Mouse (Mus musculus): ENCODE data around the gene Hoxa11.

The Hoxa11 gene

DNA sequence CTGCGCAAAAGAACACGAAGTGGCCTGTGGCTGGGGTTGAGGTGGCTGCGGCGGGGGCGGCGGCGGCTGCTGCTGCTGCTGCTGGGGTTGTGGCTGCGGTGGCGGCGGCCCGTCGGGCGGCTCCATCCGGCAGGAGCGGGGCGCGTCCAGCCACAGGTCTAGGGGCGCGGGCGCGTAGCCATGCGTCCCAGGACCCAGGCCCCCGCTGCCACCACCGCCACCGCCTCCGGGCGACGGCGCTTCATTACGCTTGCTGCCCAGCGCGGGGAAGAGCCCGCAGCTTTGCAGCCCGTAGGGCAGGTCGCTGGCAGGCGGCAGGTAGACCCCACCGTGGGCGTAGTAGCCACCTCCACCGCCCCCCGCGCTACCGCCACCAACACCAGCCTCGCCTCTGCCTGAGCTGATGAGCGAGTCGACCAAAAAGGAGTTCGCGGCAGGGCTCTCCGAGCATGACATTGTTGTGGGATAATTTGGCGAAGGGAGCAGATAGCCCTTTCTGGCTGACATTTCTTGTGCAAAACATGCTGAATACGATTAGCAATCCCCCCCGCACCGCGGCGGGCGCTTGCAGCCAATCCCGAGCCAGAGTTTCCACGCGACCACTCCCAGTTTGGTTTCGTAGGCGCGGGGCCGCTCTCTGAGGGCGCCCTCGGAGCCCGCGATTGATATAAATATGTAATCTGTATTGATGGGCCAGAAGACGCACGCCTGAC is 11.0 kb downstream of the Hoxa11 start:
- in situ Hi-C loops (cut with MboI, MseI) = no loop called here

DNA sequence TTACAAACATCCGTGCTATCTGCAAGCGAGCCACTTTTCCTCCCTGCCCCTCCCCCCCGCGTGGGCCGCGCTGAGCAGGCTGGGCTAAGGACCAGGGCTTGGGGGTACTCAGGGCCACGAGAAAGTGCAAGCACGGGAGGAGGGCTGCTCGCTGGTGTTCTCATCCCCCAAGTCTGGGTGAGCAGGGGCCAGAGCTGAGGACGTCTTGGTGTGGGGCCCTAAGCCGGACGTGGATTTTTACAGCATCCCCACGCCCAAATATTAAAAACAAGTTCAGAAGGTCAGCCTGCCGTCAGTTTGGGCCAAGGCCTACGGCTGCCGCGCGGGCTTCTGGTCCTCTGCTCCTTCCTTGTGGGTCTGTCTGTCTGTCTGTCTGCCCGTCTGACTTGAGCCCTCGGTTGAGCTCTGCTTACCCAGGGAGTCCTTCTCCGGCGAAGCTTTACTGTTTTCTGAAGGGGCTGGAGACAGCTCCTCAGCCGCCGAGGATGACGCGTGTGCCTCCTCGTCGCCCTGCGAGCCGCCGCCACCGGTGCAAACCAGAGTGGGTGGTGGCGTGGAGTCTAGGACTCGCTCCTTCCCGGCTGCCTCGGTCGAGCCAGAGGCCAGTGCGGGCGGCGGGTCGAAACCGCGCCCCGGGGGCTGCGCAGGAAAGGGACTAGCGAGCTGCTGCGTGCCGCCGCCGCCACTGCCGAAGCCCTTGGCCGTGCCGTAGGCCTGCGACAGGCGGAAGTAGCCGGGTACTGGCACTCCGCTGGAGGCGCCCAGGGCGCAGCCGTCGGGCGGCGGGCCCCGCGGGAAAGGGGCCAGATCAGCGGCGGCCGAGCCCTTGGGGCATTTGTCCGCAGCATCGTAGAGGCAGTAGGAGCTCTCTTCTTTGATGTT is 11.8 kb downstream of the Hoxa11 start:
- in situ Hi-C loops (cut with MboI, MseI) = no loop called here

DNA sequence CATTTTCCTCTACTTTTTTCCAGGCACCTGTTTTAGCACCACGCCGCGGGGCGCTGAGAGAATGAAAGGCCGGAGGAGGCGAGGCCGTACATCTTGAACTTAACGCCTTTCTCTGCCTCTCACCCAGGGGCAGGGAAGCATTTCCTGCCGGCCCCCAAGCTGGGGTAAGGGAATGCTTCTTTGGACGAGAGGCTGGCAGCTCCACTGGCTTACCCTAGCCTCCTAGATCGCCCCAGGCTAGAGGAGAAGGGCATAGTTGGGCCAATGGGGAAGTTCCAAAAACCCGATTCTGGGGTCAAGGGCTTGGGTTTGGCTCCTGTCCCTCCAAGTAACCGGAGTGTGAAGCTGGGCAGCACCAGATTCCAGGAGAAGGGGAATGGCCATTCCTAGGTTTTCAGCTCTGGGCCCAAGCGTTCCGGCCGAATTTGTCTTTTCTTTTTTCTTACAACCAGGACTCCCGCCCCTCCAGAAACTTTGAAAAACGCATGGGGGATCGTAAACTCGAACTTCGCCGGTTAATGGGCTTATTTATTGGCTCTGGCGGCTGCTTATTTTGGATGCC is 12.5 kb downstream of the Hoxa11 start:
- in situ Hi-C loops (cut with MboI, MseI) = no loop called here

DNA sequence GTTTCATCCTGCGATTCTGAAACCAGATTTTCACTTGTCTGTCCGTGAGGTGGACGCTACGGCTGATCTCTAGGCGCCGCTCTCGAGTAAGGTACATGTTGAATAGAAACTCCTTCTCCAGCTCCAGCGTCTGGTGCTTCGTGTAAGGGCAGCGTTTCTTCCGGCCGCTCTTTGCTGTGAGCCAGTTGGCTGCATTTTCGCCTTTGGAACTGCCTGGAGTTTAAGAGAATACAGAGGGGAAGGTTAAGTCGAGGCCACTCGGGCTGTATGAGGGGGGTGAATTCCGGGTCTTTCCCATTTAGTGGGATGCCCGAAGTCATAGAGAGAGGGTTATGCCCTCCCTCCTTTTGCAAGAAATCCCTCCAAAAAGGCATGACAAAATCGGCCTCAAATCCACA is 13.0 kb downstream of the Hoxa11 start:
- in situ Hi-C loops (cut with MboI, MseI) = no loop called here

DNA sequence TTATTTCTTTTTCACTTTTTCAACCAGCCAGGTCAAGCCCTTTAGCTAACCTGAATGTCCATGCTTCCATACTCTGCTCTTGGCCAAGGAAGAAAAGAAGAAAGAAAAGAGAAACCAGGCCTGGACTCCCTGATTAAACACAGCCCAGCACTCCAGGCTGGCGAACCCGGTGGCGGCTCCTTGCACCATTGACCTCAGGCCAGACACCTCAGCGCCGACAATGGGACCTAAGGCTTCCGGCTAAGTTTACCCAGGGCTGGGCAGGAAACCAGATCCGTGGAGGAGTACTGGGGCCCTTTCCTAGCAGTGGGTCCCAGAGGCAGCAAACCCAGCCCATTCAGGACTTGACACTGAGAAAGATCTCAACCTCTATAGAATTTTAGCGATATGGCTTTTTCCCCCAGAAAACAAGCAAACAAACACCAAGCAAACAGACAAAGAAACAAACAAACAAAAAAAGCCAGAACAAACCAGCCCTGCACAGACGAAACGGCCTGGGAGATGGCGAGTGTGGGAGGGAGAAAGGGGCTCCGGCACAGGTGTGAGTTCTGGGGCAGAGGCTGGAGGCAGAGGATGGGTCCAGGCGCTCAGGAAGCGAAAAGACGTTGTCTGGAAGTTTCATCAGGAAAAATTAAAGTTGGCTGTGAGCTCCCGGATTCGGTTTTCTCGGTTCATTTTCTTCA is 13.6 kb downstream of the Hoxa11 start:
- in situ Hi-C loops (cut with MboI, MseI) = no loop called here

DNA sequence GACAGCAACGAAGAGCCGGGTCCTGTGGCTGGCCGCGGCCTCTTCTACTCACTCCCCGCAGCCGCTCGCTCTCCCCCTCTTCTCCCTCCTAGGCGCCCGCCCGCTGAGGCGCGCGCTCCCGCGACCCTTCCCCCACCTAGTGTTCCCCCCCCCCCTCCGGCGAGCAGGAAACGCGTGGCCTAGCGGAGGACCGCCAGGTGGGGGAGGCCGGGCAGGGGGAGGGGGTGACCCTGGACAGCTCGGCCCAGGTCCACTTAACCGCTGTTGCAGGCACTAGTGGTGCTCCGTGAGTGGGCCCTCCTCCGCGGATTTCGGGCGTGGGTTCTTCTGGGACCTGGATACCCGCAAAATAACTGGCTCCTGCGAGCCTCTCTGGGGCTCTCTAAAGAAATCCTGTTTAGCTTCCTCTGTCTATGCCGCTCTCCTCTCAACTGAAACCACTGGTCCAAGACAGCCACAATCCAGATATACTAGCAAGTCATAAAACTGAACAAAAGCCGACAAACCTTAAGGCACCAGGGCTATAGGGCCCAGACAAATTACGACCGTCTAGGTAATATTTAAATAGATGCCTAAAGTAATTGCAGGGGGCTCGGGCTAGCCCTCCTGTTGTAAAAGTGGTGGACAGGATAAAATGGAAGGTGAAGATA is 15.0 kb downstream of the Hoxa11 start, which contains the start of gene Hoxa9:
Gene Hoxa9 (minus strand): TSS at position 574 of the 650 bp plus-strand sequence.
- in situ Hi-C loops (cut with MboI, MseI) = no loop called here

DNA sequence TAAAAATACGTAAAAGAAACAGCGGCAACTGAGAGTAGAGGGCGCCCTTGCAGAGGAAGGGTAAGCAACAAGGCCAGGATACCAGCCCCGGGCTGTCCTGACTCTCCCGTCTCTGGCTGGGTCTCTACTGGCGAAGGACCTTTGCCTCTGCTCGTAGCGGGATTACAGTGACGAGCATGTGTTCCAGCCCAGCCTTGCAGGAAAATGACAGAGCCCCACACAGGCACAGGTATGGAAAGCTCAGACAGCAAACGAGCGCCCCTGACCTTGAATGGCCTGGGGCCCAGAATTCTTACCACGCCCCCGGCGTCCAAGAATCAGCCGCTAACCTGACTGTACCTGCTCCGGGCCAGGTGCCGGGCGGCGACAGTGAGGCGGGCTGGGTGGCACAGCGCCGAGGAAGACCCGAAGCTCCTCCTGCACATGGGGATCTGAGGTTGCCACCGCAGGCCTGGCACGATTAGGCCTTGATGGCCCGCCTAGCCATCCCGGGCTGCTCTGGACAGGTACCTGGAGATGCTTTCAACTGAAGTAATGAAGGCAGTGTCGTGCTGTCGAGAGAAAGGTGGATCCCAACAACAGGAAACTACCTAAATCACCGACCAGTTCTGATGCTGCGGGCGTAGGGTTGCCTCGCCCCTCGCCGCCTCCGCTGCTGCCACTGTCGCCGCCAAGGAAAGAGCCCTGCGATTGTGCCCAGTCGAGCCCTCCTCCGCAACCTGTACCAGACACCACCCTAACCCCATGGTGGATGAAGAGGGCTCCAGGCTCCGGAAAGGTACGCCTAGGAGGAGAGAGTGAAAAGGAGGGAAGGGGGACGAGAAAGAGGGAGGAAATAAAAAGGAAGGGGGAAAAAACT is 15.8 kb downstream of the Hoxa11 start:
- in situ Hi-C loops (cut with MboI, MseI) = loop anchor here (10.0 kb wide), 6 partner anchors 385 to 1055 kb away; no protein-coding TSS in a partner anchor

DNA sequence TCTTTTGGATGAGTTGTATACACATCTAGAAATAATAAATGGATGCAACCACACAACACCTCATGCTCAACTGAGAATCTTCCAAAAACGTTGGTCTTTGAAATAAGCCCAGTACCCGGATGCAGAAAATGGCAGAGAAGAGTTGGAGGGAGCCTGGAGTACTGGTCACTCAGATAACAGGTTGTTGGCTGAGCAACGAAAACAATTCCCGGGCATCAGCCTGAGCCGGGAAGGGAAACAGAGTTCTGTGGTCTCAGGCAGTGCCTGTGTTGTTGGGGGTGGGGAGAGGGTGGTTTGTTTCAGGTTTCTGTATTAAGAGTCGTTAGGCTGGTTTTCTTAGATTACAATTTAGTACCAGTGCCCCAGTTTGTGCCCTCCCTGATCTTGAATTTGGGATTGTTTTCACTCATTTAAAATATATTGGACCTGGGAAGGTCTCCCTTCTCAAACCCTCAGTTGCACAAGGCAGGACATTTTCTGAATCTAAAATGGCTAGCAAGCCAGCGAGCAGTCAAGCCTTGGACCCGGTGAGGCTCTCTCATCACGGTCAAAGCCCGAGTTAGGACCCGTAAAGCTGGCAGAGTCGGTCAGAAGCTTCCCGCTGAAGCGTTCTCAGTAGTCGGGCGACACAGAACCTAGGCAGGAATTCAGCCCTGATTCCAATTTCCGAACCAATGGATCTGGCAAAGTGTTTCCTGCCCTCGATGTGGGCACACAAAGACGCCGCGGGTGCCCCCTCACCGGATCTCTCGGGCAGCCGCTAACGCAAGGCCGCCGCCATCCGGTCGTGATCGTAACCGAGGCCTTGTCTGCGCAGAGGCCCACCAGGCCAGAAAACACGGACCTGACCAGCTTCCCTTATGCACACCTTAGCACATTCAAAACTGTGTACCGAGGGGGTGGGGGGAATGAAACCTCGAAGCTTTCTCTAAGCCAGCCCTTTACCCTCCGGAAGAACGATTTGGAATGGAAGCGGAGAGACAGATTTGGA is 16.8 kb downstream of the Hoxa11 start:
- in situ Hi-C loops (cut with MboI, MseI) = loop anchor here (10.0 kb wide), 6 partner anchors 384 to 1054 kb away; no protein-coding TSS in a partner anchor

DNA sequence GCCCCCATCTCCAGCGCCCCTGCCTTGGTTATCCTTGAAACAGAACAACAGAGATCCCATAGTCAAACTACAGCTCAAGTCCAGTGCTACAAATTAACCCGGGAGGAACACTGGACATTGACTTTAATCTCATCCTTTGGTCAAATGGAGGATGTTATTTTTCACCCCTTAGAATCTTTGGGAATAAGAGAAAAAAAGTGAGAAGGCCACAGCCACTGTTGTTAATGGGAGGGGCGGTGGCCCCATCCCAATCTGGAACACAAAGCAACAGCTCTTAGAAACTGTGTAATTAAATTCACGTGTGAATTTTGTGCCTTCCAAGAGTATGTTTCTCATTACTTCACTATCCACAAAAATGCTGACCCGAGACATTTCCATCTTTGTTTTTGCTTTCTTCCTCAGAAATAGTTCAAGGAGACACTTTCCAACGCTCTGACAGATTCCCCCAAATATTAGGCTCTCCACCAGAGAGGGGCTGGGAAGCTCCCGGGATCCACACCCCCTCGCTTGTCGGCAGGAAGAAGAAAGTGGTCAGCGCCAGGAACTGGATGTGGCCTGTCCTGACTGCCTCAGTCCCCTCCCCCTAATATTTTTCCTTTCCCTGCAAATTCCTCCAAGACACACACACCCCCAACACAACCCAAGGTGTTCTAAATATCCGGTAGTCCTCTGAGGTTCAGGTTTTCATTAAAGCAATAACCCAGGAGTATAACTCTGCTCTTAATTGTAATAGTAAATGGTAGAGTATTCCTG is 18.0 kb downstream of the Hoxa11 start:
- in situ Hi-C loops (cut with MboI, MseI) = loop anchor here (10.0 kb wide), 6 partner anchors 383 to 1053 kb away; no protein-coding TSS in a partner anchor

DNA sequence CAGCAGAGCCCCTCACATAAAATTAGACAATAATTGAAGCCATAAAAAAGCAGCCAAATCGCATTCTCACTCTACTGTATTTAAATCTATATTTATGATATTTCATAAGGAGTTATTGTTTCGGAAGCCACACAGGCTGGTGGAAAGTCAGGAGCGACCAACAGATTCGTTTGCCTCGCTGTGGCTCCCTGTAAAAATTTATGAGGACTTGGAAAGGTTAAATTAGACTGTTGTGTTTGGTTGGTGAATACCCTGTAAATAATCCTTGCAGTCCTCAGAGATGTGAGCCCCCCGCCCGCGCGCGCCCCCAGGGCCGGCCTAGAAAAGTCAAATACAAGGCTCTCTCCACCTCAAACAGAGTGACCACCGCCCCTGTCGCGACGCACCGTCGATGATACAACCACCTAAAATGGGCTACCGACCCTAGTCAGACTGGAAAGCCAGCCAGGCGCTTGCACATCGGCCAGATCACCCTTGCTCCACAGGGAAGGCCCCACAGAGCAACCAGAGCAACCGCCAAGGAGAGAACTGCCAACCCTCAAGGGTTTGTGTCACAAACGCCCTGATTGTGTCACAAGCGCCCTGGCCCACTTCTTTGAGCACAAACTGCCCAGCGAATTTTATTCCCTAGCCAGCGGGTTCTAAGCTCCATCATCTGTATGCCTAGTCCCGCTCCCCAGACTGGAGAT is 18.9 kb downstream of the Hoxa11 start:
- in situ Hi-C loops (cut with MboI, MseI) = loop anchor here (10.0 kb wide), 6 partner anchors 382 to 1052 kb away; no protein-coding TSS in a partner anchor

DNA sequence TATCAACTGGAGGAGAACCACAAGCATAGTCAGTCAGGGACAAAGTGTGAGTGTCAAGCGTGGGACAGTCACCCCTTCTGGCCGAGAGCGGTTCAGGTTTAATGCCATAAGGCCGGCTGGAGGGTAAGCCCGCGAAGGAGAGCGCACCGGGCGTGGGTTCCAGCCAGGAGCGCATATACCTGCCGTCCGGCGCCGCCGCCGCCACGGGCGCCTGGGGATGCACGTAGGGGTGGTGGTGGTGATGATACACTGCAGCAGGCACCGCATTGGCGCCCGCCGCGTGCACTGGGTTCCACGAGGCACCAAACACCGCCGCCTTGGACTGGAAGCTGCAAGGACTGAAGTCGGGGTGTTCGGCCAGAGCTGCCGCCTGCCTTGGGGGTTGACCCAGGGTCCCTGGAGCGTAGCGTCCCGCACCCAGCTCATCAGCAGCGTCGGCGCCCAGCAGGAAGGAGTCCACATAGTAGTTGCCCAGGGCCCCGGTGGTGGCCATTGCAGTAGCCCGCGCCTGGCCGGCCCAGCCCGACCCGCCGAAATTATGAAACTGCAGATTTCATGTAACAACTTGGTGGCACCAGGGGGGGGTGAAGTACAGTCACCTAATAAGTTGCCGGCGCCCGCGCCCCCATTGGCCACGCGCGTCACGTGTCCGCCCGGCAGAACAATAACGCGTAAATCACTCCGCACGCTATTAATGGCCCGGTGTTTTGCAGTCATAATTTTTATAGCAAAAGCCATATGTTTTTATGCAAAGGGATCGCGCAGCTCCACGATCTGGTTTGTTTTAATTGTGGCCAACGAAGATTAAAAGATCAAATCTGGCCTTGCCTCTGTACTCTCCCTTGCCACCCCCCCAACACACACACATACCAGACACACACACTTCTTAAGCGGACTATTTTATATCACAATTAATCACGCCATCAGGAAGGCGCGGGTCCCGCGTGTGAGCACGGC is 19.7 kb downstream of the Hoxa11 start:
- in situ Hi-C loops (cut with MboI, MseI) = loop anchor here (10.0 kb wide), 6 partner anchors 381 to 1051 kb away; no protein-coding TSS in a partner anchor

DNA sequence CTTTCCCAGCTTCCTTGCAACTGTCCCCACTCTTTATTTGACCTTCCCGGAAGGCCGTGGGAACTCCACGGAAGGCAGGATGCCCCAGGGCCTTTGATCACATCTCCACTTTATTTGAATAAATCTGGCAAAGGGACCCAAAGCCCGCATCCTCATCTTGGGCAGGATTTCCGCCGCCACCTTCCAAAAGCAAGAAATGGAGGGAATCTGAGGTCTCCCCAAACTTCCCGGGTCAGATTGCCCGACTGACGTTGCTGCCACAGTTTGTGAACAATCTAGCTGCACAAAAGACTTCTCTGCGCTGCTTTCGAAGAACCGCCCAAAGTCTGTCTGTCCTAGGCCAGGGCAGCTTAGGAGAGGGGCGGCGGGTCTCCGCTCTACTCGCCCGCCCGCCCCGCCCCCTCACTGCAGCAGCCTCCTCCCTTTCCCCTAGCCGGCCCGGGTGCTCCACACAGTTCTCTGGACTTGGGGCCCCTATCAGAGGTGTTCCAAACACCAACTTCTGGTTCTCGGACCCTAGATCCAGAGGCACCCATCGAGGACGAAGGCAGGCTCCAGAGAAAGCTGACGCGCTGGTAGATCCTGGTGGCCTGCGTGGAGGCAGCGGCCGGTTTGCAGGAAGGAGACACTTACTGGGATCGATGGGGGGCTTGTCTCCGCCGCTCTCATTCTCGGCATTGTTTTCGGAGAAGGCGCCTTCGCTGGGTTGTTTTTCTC is 20.6 kb downstream of the Hoxa11 start:
- in situ Hi-C loops (cut with MboI, MseI) = loop anchor here (5.0 to 10.0 kb wide), 8 partner anchors 380 to 1050 kb away; no protein-coding TSS in a partner anchor

DNA sequence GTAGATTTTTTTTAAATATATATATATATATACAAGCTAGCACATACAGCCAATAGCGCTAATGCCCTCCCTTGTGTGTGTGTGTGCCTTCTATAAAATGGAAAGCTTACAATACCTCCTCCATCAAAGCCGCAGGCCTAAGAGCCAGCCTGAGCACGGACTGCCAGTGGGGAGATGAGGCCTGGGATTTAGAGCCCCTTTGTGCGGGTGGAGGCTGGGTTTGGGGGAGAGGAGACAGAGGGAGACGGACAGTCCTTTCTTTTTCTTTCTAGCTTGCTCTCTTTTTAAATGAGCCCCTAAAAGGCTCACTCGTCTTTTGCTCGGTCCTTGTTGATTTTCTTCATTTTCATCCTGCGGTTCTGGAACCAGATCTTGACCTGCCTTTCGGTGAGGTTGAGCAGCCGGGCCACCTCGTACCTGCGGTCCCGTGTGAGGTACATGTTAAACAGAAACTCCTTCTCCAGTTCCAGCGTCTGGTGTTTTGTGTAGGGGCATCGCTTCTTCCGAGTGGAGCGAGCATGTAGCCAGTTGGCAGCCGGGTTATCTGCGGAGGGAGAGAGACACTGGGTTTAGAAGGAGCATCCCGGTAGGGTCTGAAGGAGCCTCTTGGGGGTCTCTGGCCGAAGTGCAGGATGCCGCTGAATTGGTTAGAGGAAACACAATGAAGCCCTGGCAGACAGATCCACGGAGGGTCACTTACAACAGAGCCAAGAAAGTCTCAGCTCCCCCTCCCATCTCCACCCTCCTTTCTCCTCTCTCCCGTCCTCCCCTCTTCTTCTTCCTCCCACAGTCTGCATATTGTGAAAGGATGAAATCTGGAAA is 21.5 kb downstream of the Hoxa11 start:
- in situ Hi-C loops (cut with MboI, MseI) = loop anchor here (5.0 to 10.0 kb wide), 8 partner anchors 379 to 1049 kb away; no protein-coding TSS in a partner anchor

DNA sequence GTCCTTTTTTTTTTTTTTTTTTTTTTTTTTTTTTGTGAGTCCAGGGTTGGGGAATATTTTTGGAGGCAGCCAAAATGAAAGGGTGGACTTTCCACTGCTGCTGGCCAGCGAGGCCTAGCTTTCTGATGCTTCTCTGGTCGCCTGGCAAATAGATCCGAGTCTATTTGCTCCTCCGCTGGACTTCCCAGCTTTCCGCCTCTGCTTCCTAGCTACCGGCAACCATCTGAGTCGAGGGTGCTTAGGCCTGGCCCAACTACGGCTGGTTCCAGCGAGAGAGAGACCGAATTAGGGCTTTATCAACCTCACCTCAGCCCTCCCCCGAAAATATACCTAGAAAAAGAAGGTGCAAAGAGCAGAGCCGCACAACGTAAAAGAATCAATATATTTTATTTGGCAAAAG is 22.9 kb downstream of the Hoxa11 start:
- in situ Hi-C loops (cut with MboI, MseI) = loop anchor here (5.0 to 10.0 kb wide), 8 partner anchors 378 to 1048 kb away; no protein-coding TSS in a partner anchor
